Mouse (Mus musculus): ENCODE results near the gene Gm10031.

DNA sequence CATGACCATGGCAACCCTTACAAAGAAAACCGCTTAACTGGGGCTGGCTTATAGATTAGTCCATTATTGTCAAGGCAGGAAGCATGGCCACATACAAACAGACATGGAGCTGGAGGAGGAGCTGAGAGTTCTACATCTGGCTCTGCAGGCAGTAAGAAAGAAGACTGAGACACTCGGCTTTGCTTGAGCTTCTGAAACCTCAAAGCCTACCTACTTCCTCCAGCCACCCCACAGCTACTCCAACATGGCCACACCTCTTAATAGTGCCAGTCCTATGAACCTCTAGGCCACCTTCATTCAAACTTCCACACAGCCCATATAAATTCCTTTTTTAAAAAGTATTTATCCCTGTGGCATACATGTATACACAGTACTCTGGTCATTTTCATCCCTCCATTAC, 13.2 kb downstream of the Gm10031 start:
- TF ChIP-seq POLR2A (IDR thresholded peaks at IDR 0.05; ENCODE audit: insufficient read depth, low read depth, low read length) (no peak), CTCF (IDR thresholded peaks at IDR 0.05; ENCODE audit: insufficient read depth, low read depth, low read length) (no peak)

Data from olfactory bulb, adult 2 months (tissue).